Mouse (Mus musculus) lung, adult 2 months (tissue): ENCODE results near the gene Thra.

Source experiments
- CTCF ChIP-seq: fragments of 200-500 bp; IDR thresholded peaks from 2 replicates; pipeline ENCODE4 v1.5.1; 2011; ENCODE audit warnings: mild to moderate bottlenecking, low read length, control low read depth; ENCODE audit not compliant: insufficient read depth
- POLR2A ChIP-seq: fragments of 200-500 bp; IDR thresholded peaks from 2 replicates; pipeline ENCODE4 v1.6.1; 2011; ENCODE audit warnings: low read depth, mild to moderate bottlenecking, control low read depth, low read length, borderline replicate concordance; ENCODE audit errors: extremely low read depth

DNA sequence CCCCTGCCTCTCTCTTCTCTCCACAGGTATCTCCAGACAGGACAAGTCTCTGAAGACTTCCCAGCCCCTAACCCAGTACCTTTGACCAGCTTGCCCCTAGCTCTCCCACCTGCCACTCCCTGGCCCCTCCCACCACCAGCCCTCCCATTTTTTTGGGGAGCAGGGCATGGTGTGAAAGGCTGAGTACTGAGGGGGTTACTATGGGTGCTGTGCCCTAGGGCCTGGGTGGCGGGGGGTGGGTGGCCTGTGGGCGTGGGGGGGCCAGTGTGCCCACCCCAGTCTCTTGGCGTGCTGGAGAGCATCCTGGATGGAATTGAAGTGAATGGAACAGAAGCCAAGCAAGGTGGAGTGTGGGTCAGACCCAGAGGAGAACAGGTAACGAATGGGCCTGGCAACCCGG, 12.8 kb downstream of the Thra start:
- TF ChIP-seq CTCF, result no peak
- TF ChIP-seq POLR2A, result no peak
